Mouse (Mus musculus): ENCODE measurements at regions not wholly inside any gene's neighbourhood (a gene's known extent, or its start where the extent isn't known, plus 50 kb on each side); places are given as distances from the start of the nearest gene placed in this dataset.

- no peak overlapping the region for H3K4me2 ChIP-seq (replicated peaks)
- H3K27me3 ChIP-seq, result no peaks in the 10 kb centered on the region
- H3K9me3 ChIP-seq, result no peaks in the 10 kb centered on the region
- H3K4me3 ChIP-seq, result no peak overlapping the region
- H3K36me3 ChIP-seq, result no peaks in the 10 kb centered on the region
- no peak overlapping the region for H3K9ac ChIP-seq (replicated peaks)
- H3K4me1 ChIP-seq, result no peaks in the 10 kb centered on the region
- WGBS, result 74% methylated on average over 8 of the region's 8 CpGs
- no peak overlapping the region for H3K27ac ChIP-seq (replicated peaks)
- peak; percentile 63 for ATAC-seq (replicated peaks)
These were observed 77.9 kb upstream of the Grem2 start for GRCm38 (mm10) chr1:174999265-175000200.

- Histone ChIP-seq H3K4me2 (replicated peaks) (no peak overlapping the region), H3K9me3 (no peaks in the 10 kb centered on the region), H3K9ac (replicated peaks) (no peak overlapping the region), H3K27me3 (no peaks in the 10 kb centered on the region), H3K36me3 (no peaks in the 10 kb centered on the region), H3K4me3 (no peak overlapping the region), H3K27ac (replicated peaks) (no peak overlapping the region), H3K4me1 (no peaks in the 10 kb centered on the region)
- no peak for ATAC-seq (replicated peaks)
- 76% methylated on average over 4 of the region's 4 CpGs for WGBS
These were observed 70.9 kb upstream of the Grem2 start for GRCm38 (mm10) chr1:174992520-174992919.

GRCm38 (mm10) chr1:174988590-174988989, 67.0 kb upstream of the Grem2 start:
- no peaks in the 10 kb centered on the region for H3K9me3 ChIP-seq
- no peaks in the 10 kb centered on the region for H3K36me3 ChIP-seq
- H3K9ac ChIP-seq (replicated peaks), result no peak overlapping the region
- no peak overlapping the region for H3K4me2 ChIP-seq (replicated peaks)
- 83% methylated on average over 5 of the region's 5 CpGs for WGBS
- no peaks in the 10 kb centered on the region for H3K4me1 ChIP-seq
- H3K27me3 ChIP-seq, result no peaks in the 10 kb centered on the region
- no peak overlapping the region for H3K27ac ChIP-seq (replicated peaks)
- H3K4me3 ChIP-seq, result no peak overlapping the region
- ATAC-seq (replicated peaks), result no peak

- Histone ChIP-seq H3K27ac (replicated peaks) (no peak overlapping the region), H3K9me3 (no peaks in the 10 kb centered on the region), H3K36me3 (no peaks in the 10 kb centered on the region), H3K4me2 (replicated peaks) (no peak overlapping the region), H3K4me1 (no peaks in the 10 kb centered on the region), H3K4me3 (no peak overlapping the region), H3K27me3 (no peaks in the 10 kb centered on the region), H3K9ac (replicated peaks) (no peak overlapping the region)
- no peak for ATAC-seq (replicated peaks)
- 85% methylated on average over 6 of the region's 6 CpGs for WGBS
These were observed 50.3 kb upstream of the Grem2 start for GRCm38 (mm10) chr1:174971895-174972294.

Measured in forebrain, embryonic 15.5 days (tissue).